Mouse (Mus musculus): ENCODE measurements around the gene Dusp1.

DNA sequence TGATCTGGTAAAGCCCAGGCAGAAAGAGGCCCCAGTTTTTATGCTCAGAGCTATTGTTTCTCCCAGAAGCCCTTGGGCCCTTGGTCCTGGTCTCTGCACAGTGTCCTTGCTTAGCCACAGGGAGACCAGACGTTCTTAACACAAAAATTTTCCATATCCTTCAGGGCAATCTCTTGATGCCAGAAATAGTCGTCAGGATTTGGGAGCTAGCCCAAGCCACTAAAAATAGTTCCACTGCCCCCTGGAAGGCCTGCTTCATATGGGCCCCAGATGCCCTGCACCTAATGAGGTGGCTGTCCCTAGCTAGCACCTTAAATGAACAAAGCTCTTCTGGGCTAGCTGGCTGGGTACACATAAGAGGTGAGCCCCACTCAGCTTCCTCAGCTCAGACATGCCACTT lies 71.0 kb downstream of the Dusp1 start:
- TF ChIP-seq POLR2A (IDR thresholded peaks at IDR 0.05; ENCODE audit: low read depth, low read length) (no peak), CTCF (IDR thresholded peaks at IDR 0.05; ENCODE audit: extremely low read depth, insufficient read length, insufficient replicate concordance, low read depth, low read length) (no peak)

Measured in small intestine, adult 2 months (tissue).